Mouse (Mus musculus) brain, embryonic 14.5 days (tissue): ENCODE data around the gene Selenof. TPM values are rescaled to one million over a fixed set of nuclear protein-coding genes. Genes with fewer than 3 reads are reported as not detected.

Source experiments
- DNase-seq: peaks from one replicate; pipeline ENCODE4 v3.0.0-alpha.2; 2011; ENCODE audit warnings: low read depth
- CTCF ChIP-seq: fragments of 200-500 bp; IDR thresholded peaks from 2 replicates; pipeline ENCODE4 v1.5.1; 2012; ENCODE audit warnings: inconsistent platforms, mild to moderate bottlenecking, moderate library complexity, borderline replicate concordance; ENCODE audit not compliant: insufficient read depth, insufficient read length; ENCODE audit errors: extremely low read depth
- POLR2A ChIP-seq: fragments of 200-500 bp; IDR thresholded peaks from 2 replicates; pipeline ENCODE4 v1.6.1; 2012; ENCODE audit warnings: mild to moderate bottlenecking, inconsistent platforms, borderline replicate concordance; ENCODE audit not compliant: poor library complexity, insufficient read depth, insufficient read length, severe bottlenecking; ENCODE audit errors: extremely low read depth
- polyA plus RNA-seq: library from polyadenylated mRNA; depleted of rRNA; stranded (reverse); fragments of >200 nt; gene quantifications from 2 replicates; pipeline ENCODE4 v1.2.3, GENCODE M21; 2012; rRNA removed

The Selenof gene
- polyA plus RNA-seq: 254 and 296 TPM in 2 replicates

GRCm38 (mm10) chr3:144570047-144570815 is at the start of gene Selenof, which contains the start of gene Hs2st1:
Selenof (plus strand) TSS chr3:144570304.
Hs2st1 (minus strand) TSS chr3:144570181.
- no peak for TF ChIP-seq CTCF
- peak; percentile 99 for TF ChIP-seq POLR2A
- peak; percentile 100 for DNase-seq

- DNase-seq: no peak
- no peak for TF ChIP-seq CTCF
- TF ChIP-seq POLR2A: no peak
Measured at GRCm38 (mm10) chr3:144527918-144528317, 42.2 kb upstream of the Selenof start.

- peak; percentile 70 for DNase-seq
- TF ChIP-seq CTCF: no peak
- TF ChIP-seq POLR2A: no peak
Measured at GRCm38 (mm10) chr3:144531023-144531422, 39.1 kb upstream of the Selenof start.

GRCm38 (mm10) chr3:144535056-144535455 is 35.0 kb upstream of the Selenof start:
- TF ChIP-seq POLR2A: no peak
- no peak for TF ChIP-seq CTCF
- DNase-seq: no peak

GRCm38 (mm10) chr3:144537078-144537855 is 32.8 kb upstream of the Selenof start:
- DNase-seq: peak; percentile 51

GRCm38 (mm10) chr3:144539051-144539450 is 31.1 kb upstream of the Selenof start:
- DNase-seq: no peak

More at GRCm38 (mm10) chr3:144537078-144537855, 32.8 kb upstream of the Selenof start:
- TF ChIP-seq CTCF: no peak
- no peak for TF ChIP-seq POLR2A

GRCm38 (mm10) chr3:144540805-144541204 is 29.3 kb upstream of the Selenof start:
- TF ChIP-seq CTCF: no peak
- no peak for TF ChIP-seq POLR2A

More at GRCm38 (mm10) chr3:144539051-144539450, 31.1 kb upstream of the Selenof start:
- TF ChIP-seq CTCF: no peak
- TF ChIP-seq POLR2A: no peak

GRCm38 (mm10) chr3:144541906-144542438 is 28.1 kb upstream of the Selenof start:
- TF ChIP-seq CTCF (no peak), POLR2A (no peak)

More at GRCm38 (mm10) chr3:144540805-144541204, 29.3 kb upstream of the Selenof start:
- no peak for DNase-seq

GRCm38 (mm10) chr3:144545152-144545551 is 25.0 kb upstream of the Selenof start:
- TF ChIP-seq CTCF (no peak), POLR2A (no peak)
- DNase-seq: peak; percentile 52

More at GRCm38 (mm10) chr3:144541906-144542438, 28.1 kb upstream of the Selenof start:
- no peak for DNase-seq

- peak; percentile 91 for DNase-seq
- TF ChIP-seq CTCF (no peak), POLR2A (no peak)
Measured at GRCm38 (mm10) chr3:144545832-144546231, 24.3 kb upstream of the Selenof start.

GRCm38 (mm10) chr3:144546490-144546889 is 23.6 kb upstream of the Selenof start:
- peak; percentile 79 for DNase-seq

More at GRCm38 (mm10) chr3:144546490-144546889, 23.6 kb upstream of the Selenof start:
- TF ChIP-seq POLR2A (no peak), CTCF (no peak)
